Mouse (Mus musculus) heart, embryonic 13.5 days (tissue): Measurements from ENCODE around the gene Nacc2. TPM values are rescaled to one million over a fixed set of nuclear protein-coding genes. Genes with fewer than 3 reads are reported as not detected.

Source experiments
- ATAC-seq: fragments of 200-750 bp; cut with Nextera tagmentation; 2 replicates; pipeline ENCODE4 v1.8.0; 2017; ENCODE audit warnings: moderate TSS enrichment; ENCODE audit not compliant: insufficient number of reproducible peaks, low FRiP score, low TSS enrichment; ENCODE audit errors: extremely low read depth
- H3K27ac ChIP-seq: fragments of 300-500 bp; sonication (generic); replicated peaks from 2 replicates; pipeline ENCODE4 v1.5.1; 2015; ENCODE audit warnings: moderate library complexity, mild to moderate bottlenecking, inconsistent platforms
- H3K27me3 ChIP-seq: fragments of 300-500 bp; sonication (generic); replicated peaks from 2 replicates; pipeline ENCODE4 v1.6.1; 2015; ENCODE audit warnings: mild to moderate bottlenecking, inconsistent platforms
- H3K36me3 ChIP-seq: fragments of 300-500 bp; sonication (generic); 2 replicates; pipeline ENCODE4 v1.6.1; 2015; ENCODE audit warnings: mild to moderate bottlenecking, inconsistent platforms
- H3K4me1 ChIP-seq: fragments of 300-500 bp; sonication (generic); 2 replicates; pipeline ENCODE4 v1.6.1; 2015; ENCODE audit warnings: inconsistent platforms
- H3K4me2 ChIP-seq: fragments of 300-500 bp; sonication (generic); 2 replicates; pipeline ENCODE4 v1.6.1; 2015; ENCODE audit warnings: inconsistent platforms, mild to moderate bottlenecking, moderate library complexity
- H3K4me3 ChIP-seq: fragments of 300-500 bp; sonication (generic); 2 replicates; pipeline ENCODE4 v1.5.1; 2015; ENCODE audit warnings: moderate library complexity, mild to moderate bottlenecking, inconsistent platforms
- H3K9ac ChIP-seq: fragments of 300-500 bp; sonication (generic); 2 replicates; pipeline ENCODE4 v1.6.1; 2015; ENCODE audit warnings: inconsistent platforms, mild to moderate bottlenecking, moderate library complexity
- H3K9me3 ChIP-seq: fragments of 300-500 bp; sonication (generic); 2 replicates; pipeline ENCODE4 v1.6.1; 2016; ENCODE audit warnings: inconsistent platforms
- WGBS: fragments of 180-500 bp; shearing (Covaris S2); methylation state at CpG from one replicate; pipeline ENCODE4 v1.1.7; 2015; ENCODE audit warnings: mixed read lengths; 5-methylcytosine and 5-hydroxymethylcytosine counted together
- polyA plus RNA-seq: library from polyadenylated mRNA; unstranded; fragments of >200 nt; fragmentation: Nextera tagmentation; extraction: Ambion mirVana; gene quantifications from 2 replicates; pipeline ENCODE4 v1.2.1, GENCODE M21; 2015

Gene Nacc2
- polyA plus RNA-seq, 1 experiment from 2014 or later, result 6.1 TPM

DNA sequence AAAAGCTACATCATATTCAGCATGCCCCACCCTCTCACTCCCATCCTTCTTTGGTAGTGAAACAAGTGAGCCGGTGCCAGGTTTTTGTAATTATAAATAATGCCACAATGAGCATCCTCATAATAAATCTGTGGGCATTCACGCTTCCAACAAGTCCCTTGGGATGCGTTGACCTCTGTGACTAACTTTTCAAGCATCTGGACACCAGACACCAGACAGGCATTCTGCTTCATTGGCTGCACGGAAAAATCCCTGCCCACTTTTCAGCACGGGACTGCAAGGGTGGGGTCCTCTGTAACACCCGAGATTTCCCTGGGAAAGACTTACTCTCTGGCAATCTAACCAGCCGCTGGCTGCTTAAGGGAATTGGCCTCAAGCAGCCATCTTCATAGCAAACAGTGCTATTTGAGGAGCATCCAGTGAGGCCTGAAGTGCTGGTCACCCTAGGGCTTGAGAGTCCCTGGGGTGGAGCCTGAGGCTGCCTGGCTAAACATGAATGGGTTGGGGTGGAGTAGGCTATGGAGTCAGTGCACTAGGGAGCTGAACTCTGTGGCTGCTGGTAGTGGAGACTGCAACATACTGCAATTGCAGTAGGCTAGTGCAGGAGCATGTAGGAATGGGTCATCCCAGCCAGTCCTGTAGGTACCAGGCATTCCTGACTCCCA, 24.8 kb upstream of the Nacc2 start:
- no peaks in the 10 kb centered on the region for H3K36me3 ChIP-seq
- no peak overlapping the region for H3K27ac ChIP-seq
- WGBS, result 52% methylated on average over 7 of the region's 7 CpGs
- H3K4me2 ChIP-seq, result no peak overlapping the region
- H3K4me3 ChIP-seq, result no peak overlapping the region
- H3K27me3 ChIP-seq, result no peaks in the 10 kb centered on the region
- no peak for ATAC-seq
- H3K9ac ChIP-seq, result peak overlapping the region; percentile 44
- H3K4me1 ChIP-seq, result peaks cover 8% of the 10 kb centered on the region
- H3K9me3 ChIP-seq, result no peaks in the 10 kb centered on the region

DNA sequence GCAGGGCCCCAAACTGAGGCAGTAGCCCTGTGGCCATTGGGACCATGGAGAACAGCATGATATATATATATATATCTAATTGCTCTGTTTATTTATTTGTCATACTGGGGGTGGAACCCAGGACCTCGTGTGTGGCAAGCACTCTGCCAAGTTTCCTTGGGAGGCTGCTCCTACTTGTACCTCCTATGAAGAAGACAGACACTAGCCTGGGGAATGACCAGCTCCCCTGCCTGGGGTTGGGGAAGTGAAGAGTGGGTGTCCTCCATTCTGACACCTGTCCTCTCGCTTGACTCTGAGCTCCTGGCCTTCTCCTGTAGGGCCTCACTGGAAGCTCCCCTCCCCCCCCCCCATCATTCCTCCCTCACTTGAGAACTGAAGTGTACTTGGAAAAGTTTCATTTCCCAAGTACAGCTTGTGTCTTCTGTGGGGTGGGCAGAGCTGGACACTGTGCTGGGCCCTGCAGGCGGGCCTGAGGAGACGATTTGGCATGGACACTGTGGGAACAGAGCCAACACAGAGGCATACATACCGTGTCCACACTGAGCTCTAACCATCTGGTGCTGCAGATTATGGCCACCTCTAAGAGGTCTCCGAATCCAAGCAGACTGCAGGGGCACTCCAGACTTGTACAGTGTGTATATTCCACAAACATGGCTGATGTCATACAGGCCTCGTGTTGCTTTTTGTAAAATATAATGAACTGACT, 23.5 kb upstream of the Nacc2 start:
- H3K27me3 ChIP-seq, result no peaks in the 10 kb centered on the region
- no peaks in the 10 kb centered on the region for H3K36me3 ChIP-seq
- no peak overlapping the region for H3K27ac ChIP-seq
- H3K4me1 ChIP-seq, result peaks cover 11% of the 10 kb centered on the region
- H3K9me3 ChIP-seq, result no peaks in the 10 kb centered on the region
- H3K4me3 ChIP-seq, result no peak overlapping the region
- ATAC-seq, result no peak
- WGBS, result 43% methylated on average over 7 of the region's 7 CpGs
- H3K4me2 ChIP-seq, result no peak overlapping the region
- H3K9ac ChIP-seq, result peak overlapping the region; percentile 42

- Histone ChIP-seq H3K4me3 (no peak overlapping the region), H3K9me3 (no peaks in the 10 kb centered on the region), H3K9ac (no peak overlapping the region), H3K36me3 (no peaks in the 10 kb centered on the region), H3K4me1 (peaks cover 20% of the 10 kb centered on the region), H3K4me2 (no peak overlapping the region), H3K27ac (no peak overlapping the region), H3K27me3 (no peaks in the 10 kb centered on the region)
- no peak for ATAC-seq
- WGBS, result 80% methylated on average over 4 of the region's 4 CpGs
Observed at GRCm38 (mm10) chr2:26145113-26145512, 22.1 kb upstream of the Nacc2 start.

GRCm38 (mm10) chr2:26144331-26144730, 21.3 kb upstream of the Nacc2 start:
- Histone ChIP-seq H3K4me2 (no peak overlapping the region), H3K9ac (no peak overlapping the region), H3K36me3 (no peaks in the 10 kb centered on the region), H3K4me1 (peaks cover 21% of the 10 kb centered on the region), H3K4me3 (no peak overlapping the region), H3K27ac (no peak overlapping the region), H3K27me3 (no peaks in the 10 kb centered on the region), H3K9me3 (no peaks in the 10 kb centered on the region)
- WGBS, result 70% methylated on average over 4 of the region's 4 CpGs
- ATAC-seq, result no peak

DNA sequence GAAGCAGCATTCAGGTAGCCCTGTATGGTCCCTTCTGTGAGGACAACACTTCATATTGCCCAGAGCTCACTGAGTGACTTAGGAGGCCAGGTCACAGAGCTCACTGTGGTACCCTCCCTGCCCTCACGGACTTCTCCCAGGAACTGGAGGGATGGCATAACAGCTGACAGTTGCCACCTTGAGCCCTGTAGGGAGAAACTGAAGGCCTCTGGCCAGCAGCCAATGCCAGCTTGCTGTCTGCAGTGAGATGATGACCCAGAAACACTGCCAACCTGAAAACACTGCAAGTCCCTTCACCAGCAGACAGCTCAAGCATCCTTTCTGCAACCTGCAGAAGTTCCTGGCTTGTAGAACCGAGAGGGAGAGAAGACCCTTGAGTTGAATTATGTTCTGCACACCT, 20.5 kb upstream of the Nacc2 start:
- no peak for ATAC-seq
- Histone ChIP-seq H3K27me3 (no peaks in the 10 kb centered on the region), H3K9ac (no peak overlapping the region), H3K4me1 (peaks cover 29% of the 10 kb centered on the region), H3K36me3 (peaks cover 1% of the 10 kb centered on the region; the same call in 1 of the 2 replicates), H3K4me2 (no peak overlapping the region), H3K27ac (no peak overlapping the region), H3K4me3 (no peak overlapping the region), H3K9me3 (no peaks in the 10 kb centered on the region)
- 66% methylated on average over 2 of the region's 2 CpGs for WGBS

GRCm38 (mm10) chr2:26142986-26143385, 20.0 kb upstream of the Nacc2 start:
- peaks cover 7% of the 10 kb centered on the region for H3K36me3 ChIP-seq
- ATAC-seq, result no peak
- no peaks in the 10 kb centered on the region for H3K27me3 ChIP-seq
- no peaks in the 10 kb centered on the region for H3K9me3 ChIP-seq
- H3K4me1 ChIP-seq, result peaks cover 35% of the 10 kb centered on the region
- no peak overlapping the region for H3K4me2 ChIP-seq
- no peak overlapping the region for H3K9ac ChIP-seq
- no peak overlapping the region for H3K27ac ChIP-seq
- 75% methylated on average over 3 of the region's 3 CpGs for WGBS
- no peak overlapping the region for H3K4me3 ChIP-seq

- Histone ChIP-seq H3K9ac (no peak overlapping the region), H3K4me3 (no peak overlapping the region), H3K27ac (no peak overlapping the region), H3K36me3 (peaks cover 16% of the 10 kb centered on the region), H3K4me1 (peaks cover 39% of the 10 kb centered on the region), H3K4me2 (no peak overlapping the region), H3K9me3 (no peaks in the 10 kb centered on the region), H3K27me3 (no peaks in the 10 kb centered on the region)
- no peak for ATAC-seq
- 56% methylated on average over 12 of the region's 12 CpGs for WGBS
Observed at GRCm38 (mm10) chr2:26141893-26142635, 19.0 kb upstream of the Nacc2 start.

DNA sequence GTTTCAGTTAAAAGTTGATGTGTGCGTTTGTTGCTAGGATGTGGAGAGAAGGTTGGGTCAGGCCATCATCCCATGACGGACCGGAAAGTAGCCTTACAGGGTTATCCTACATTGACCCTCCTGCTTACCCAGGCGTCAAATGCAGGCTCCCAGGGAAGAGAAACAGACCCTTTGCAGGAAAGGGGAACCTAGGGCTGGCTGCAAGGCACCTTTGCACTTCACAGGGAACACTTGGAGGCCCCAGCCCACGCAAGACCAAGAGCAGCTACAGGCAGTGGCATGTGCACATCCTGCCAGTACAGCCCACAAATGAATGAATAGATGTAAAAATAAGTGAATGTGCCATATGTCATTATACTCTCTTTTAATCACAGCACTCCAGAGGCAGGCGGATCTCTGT, 17.9 kb upstream of the Nacc2 start:
- Histone ChIP-seq H3K4me3 (peak overlapping the region; percentile 85), H3K4me2 (peak overlapping the region; percentile 88), H3K36me3 (peaks cover 18% of the 10 kb centered on the region), H3K9ac (peak overlapping the region; percentile 97), H3K4me1 (peaks cover 32% of the 10 kb centered on the region), H3K9me3 (no peaks in the 10 kb centered on the region), H3K27me3 (no peaks in the 10 kb centered on the region), H3K27ac (peak overlapping the region; percentile 95)
- ATAC-seq, result no peak
- WGBS, result 16% methylated on average over 6 of the region's 6 CpGs

- Histone ChIP-seq H3K4me1 (peaks cover 32% of the 10 kb centered on the region), H3K27ac (peak overlapping the region; percentile 95), H3K27me3 (no peaks in the 10 kb centered on the region), H3K4me2 (peak overlapping the region; percentile 88), H3K36me3 (peaks cover 23% of the 10 kb centered on the region), H3K9me3 (peaks cover 3% of the 10 kb centered on the region; the same call in 1 of the 2 replicates), H3K9ac (peak overlapping the region; percentile 97), H3K4me3 (peak overlapping the region; percentile 85)
- WGBS, result 0% methylated on average over 60 of the region's 60 CpGs
- peak; percentile 77 for ATAC-seq
Observed at GRCm38 (mm10) chr2:26140292-26140819, 17.3 kb upstream of the Nacc2 start.

GRCm38 (mm10) chr2:26139545-26140206, 16.7 kb upstream of the Nacc2 start:
- Histone ChIP-seq H3K36me3 (peaks cover 23% of the 10 kb centered on the region), H3K4me3 (peak overlapping the region; percentile 85), H3K9ac (peak overlapping the region; percentile 97), H3K27ac (peak overlapping the region; percentile 95), H3K9me3 (peaks cover 3% of the 10 kb centered on the region; the same call in 1 of the 2 replicates), H3K4me2 (peak overlapping the region; percentile 88), H3K27me3 (no peaks in the 10 kb centered on the region), H3K4me1 (peaks cover 32% of the 10 kb centered on the region)
- WGBS, result under 1% methylated on average over 59 of the region's 60 CpGs
- peak; percentile 48 for ATAC-seq
